Mouse (Mus musculus): Measurements from ENCODE around the gene Tmco5.

The Tmco5 gene

GRCm38 (mm10) chr2:116878391-116878790, at the start of gene Tmco5:
TSS of gene Tmco5 (plus strand) at chr2:116878691.
- DNase-seq (ENCODE audit: low spot score) = no peak

- no peak for DNase-seq (ENCODE audit: low spot score)
Measured at GRCm38 (mm10) chr2:116831863-116832262, 46.6 kb upstream of the Tmco5 start.

- no peak for DNase-seq (ENCODE audit: low spot score)
Measured at GRCm38 (mm10) chr2:116837829-116838228, 40.7 kb upstream of the Tmco5 start.

GRCm38 (mm10) chr2:116838538-116839197, 39.8 kb upstream of the Tmco5 start:
- DNase-seq (ENCODE audit: low spot score) = no peak

- DNase-seq (ENCODE audit: low spot score) = no peak
Measured at GRCm38 (mm10) chr2:116849980-116850636, 28.4 kb upstream of the Tmco5 start.

- DNase-seq (ENCODE audit: low spot score) = no peak
Measured at GRCm38 (mm10) chr2:116851356-116851755, 27.1 kb upstream of the Tmco5 start.

- no peak for DNase-seq (ENCODE audit: low spot score)
Measured at GRCm38 (mm10) chr2:116852249-116852648, 26.2 kb upstream of the Tmco5 start.

GRCm38 (mm10) chr2:116858703-116859102, 19.8 kb upstream of the Tmco5 start:
- DNase-seq (ENCODE audit: low spot score) = no peak

GRCm38 (mm10) chr2:116876955-116877615, 1.4 kb upstream of the Tmco5 start:
- DNase-seq (ENCODE audit: low spot score) = no peak

GRCm38 (mm10) chr2:116879730-116880129, 1.2 kb downstream of the Tmco5 start:
- DNase-seq (ENCODE audit: low spot score) = no peak

GRCm38 (mm10) chr2:116893316-116893987, 15.0 kb downstream of the Tmco5 start:
- DNase-seq (ENCODE audit: low spot score) = no peak

- no peak for DNase-seq (ENCODE audit: low spot score)
Measured at GRCm38 (mm10) chr2:116893988-116894363, 15.5 kb downstream of the Tmco5 start.

- DNase-seq (ENCODE audit: low spot score) = peak; percentile 57
Measured at GRCm38 (mm10) chr2:116899615-116900272, 21.3 kb downstream of the Tmco5 start.

- no peak for DNase-seq (ENCODE audit: low spot score)
Measured at GRCm38 (mm10) chr2:116900273-116900843, 21.9 kb downstream of the Tmco5 start.

- no peak for DNase-seq (ENCODE audit: low spot score)
Measured at GRCm38 (mm10) chr2:116908268-116908667, 29.8 kb downstream of the Tmco5 start.

GRCm38 (mm10) chr2:116912334-116913070, 34.0 kb downstream of the Tmco5 start:
- DNase-seq (ENCODE audit: low spot score) = no peak

GRCm38 (mm10) chr2:116913677-116914405, 35.4 kb downstream of the Tmco5 start:
- DNase-seq (ENCODE audit: low spot score) = no peak

- DNase-seq (ENCODE audit: low spot score) = no peak
Measured at GRCm38 (mm10) chr2:116914636-116915035, 36.1 kb downstream of the Tmco5 start.

- DNase-seq (ENCODE audit: low spot score) = no peak
Measured at GRCm38 (mm10) chr2:116918598-116918997, 40.1 kb downstream of the Tmco5 start.
